Mouse (Mus musculus): ENCODE results near the gene Rgl2. TPM values are rescaled to one million over a fixed set of nuclear protein-coding genes. Genes with fewer than 3 reads are reported as not detected.

The Rgl2 gene
- polyA plus RNA-seq, 1 experiment from 2014 or later: 61.3 TPM

GRCm38 (mm10) chr17:33909077-33909868 lies 20.1 kb upstream of the Rgl2 start, which contains the start of gene Daxx:
Daxx (plus strand) TSS chr17:33909414.
- H3K27ac ChIP-seq: peak within 1 kb of the TSS; percentile 91
- peaks cover 38% of the 10 kb centered on the region for H3K36me3 ChIP-seq
- H3K27me3 ChIP-seq: no peaks in the 10 kb centered on the region
- peak within 1 kb of the TSS; percentile 81 for H3K9ac ChIP-seq (replicated peaks)
- H3K4me2 ChIP-seq: peak within 1 kb of the TSS; percentile 94
- peak within 1 kb of the TSS; percentile 75 for H3K4me3 ChIP-seq (replicated peaks)
- peaks cover 29% of the 10 kb centered on the region for H3K4me1 ChIP-seq (replicated peaks)
- ATAC-seq (ENCODE audit: insufficient number of reproducible peaks, insufficient read depth, low FRiP score, low TSS enrichment, low read depth): peak; percentile 96
- WGBS: under 1% methylated on average over 68 of the region's 68 CpGs
- H3K9me3 ChIP-seq: no peaks in the 10 kb centered on the region

GRCm38 (mm10) chr17:33909869-33910250 lies 19.5 kb upstream of the Rgl2 start:
- Histone ChIP-seq H3K9me3 (no peaks in the 10 kb centered on the region), H3K27me3 (no peaks in the 10 kb centered on the region), H3K4me3 (replicated peaks) (peak overlapping the region; percentile 75), H3K4me1 (replicated peaks) (peaks cover 33% of the 10 kb centered on the region), H3K36me3 (peaks cover 44% of the 10 kb centered on the region), H3K9ac (replicated peaks) (peak overlapping the region; percentile 81), H3K27ac (peak overlapping the region; percentile 91), H3K4me2 (peak overlapping the region; percentile 94)
- no peak for ATAC-seq (ENCODE audit: insufficient number of reproducible peaks, insufficient read depth, low FRiP score, low TSS enrichment, low read depth)
- WGBS: 1% methylated on average over 14 of the region's 14 CpGs

- Histone ChIP-seq H3K27ac (peak overlapping the region; percentile 91; the same call in 1 of the 2 replicates), H3K9ac (replicated peaks) (peak overlapping the region; percentile 81), H3K4me2 (peak overlapping the region; percentile 94), H3K9me3 (no peaks in the 10 kb centered on the region), H3K27me3 (no peaks in the 10 kb centered on the region), H3K36me3 (peaks cover 47% of the 10 kb centered on the region), H3K4me1 (replicated peaks) (peaks cover 39% of the 10 kb centered on the region), H3K4me3 (replicated peaks) (peak overlapping the region; percentile 75)
- ATAC-seq (ENCODE audit: insufficient number of reproducible peaks, insufficient read depth, low FRiP score, low TSS enrichment, low read depth): no peak
- 54% methylated on average over 11 of the region's 11 CpGs for WGBS
These were observed 18.8 kb upstream of the Rgl2 start for GRCm38 (mm10) chr17:33910346-33911051.

GRCm38 (mm10) chr17:33911052-33911812 lies 18.1 kb upstream of the Rgl2 start:
- H3K36me3 ChIP-seq: peaks cover 47% of the 10 kb centered on the region
- H3K4me1 ChIP-seq (replicated peaks): peaks cover 40% of the 10 kb centered on the region
- H3K4me3 ChIP-seq (replicated peaks): peak overlapping the region; percentile 6; the same call in 1 of the 2 replicates

GRCm38 (mm10) chr17:33911813-33912414 lies 17.4 kb upstream of the Rgl2 start:
- no peaks in the 10 kb centered on the region for H3K9me3 ChIP-seq
- H3K36me3 ChIP-seq: peaks cover 47% of the 10 kb centered on the region
- no peak overlapping the region for H3K27ac ChIP-seq
- H3K4me2 ChIP-seq: no peak overlapping the region
- WGBS: 93% methylated on average over 28 of the region's 28 CpGs
- no peak overlapping the region for H3K9ac ChIP-seq (replicated peaks)
- ATAC-seq (ENCODE audit: insufficient number of reproducible peaks, insufficient read depth, low FRiP score, low TSS enrichment, low read depth): no peak
- no peaks in the 10 kb centered on the region for H3K27me3 ChIP-seq
- peaks cover 46% of the 10 kb centered on the region for H3K4me1 ChIP-seq (replicated peaks)
- H3K4me3 ChIP-seq (replicated peaks): peak overlapping the region; percentile 6; the same call in 1 of the 2 replicates

More at GRCm38 (mm10) chr17:33911052-33911812, 18.1 kb upstream of the Rgl2 start:
- Histone ChIP-seq H3K27ac (no peak overlapping the region), H3K9ac (replicated peaks) (no peak overlapping the region), H3K27me3 (no peaks in the 10 kb centered on the region), H3K4me2 (no peak overlapping the region), H3K9me3 (no peaks in the 10 kb centered on the region)
- WGBS: 91% methylated on average over 31 of the region's 31 CpGs
- ATAC-seq (ENCODE audit: insufficient number of reproducible peaks, insufficient read depth, low FRiP score, low TSS enrichment, low read depth): no peak

GRCm38 (mm10) chr17:33913264-33913663 lies 16.1 kb upstream of the Rgl2 start:
- Histone ChIP-seq H3K27me3 (no peaks in the 10 kb centered on the region), H3K36me3 (peaks cover 61% of the 10 kb centered on the region), H3K4me3 (replicated peaks) (no peak overlapping the region), H3K9me3 (no peaks in the 10 kb centered on the region), H3K9ac (replicated peaks) (no peak overlapping the region), H3K4me2 (no peak overlapping the region), H3K4me1 (replicated peaks) (peaks cover 42% of the 10 kb centered on the region), H3K27ac (no peak overlapping the region)
- WGBS: 90% methylated on average over 10 of the region's 10 CpGs
- no peak for ATAC-seq (ENCODE audit: insufficient number of reproducible peaks, insufficient read depth, low FRiP score, low TSS enrichment, low read depth)

- no peak overlapping the region for H3K27ac ChIP-seq
- no peak overlapping the region for H3K4me2 ChIP-seq
- H3K27me3 ChIP-seq: no peaks in the 10 kb centered on the region
- no peak overlapping the region for H3K9ac ChIP-seq (replicated peaks)
- WGBS: 94% methylated on average over 8 of the region's 8 CpGs
- H3K4me1 ChIP-seq (replicated peaks): peaks cover 46% of the 10 kb centered on the region
- no peak overlapping the region for H3K4me3 ChIP-seq (replicated peaks)
- no peaks in the 10 kb centered on the region for H3K9me3 ChIP-seq
- ATAC-seq (ENCODE audit: insufficient number of reproducible peaks, insufficient read depth, low FRiP score, low TSS enrichment, low read depth): no peak
- H3K36me3 ChIP-seq: peaks cover 63% of the 10 kb centered on the region
These were observed 15.4 kb upstream of the Rgl2 start for GRCm38 (mm10) chr17:33913905-33914304.

GRCm38 (mm10) chr17:33914969-33915391 lies 14.4 kb upstream of the Rgl2 start:
- no peak for ATAC-seq (ENCODE audit: insufficient number of reproducible peaks, insufficient read depth, low FRiP score, low TSS enrichment, low read depth)
- Histone ChIP-seq H3K4me1 (replicated peaks) (peaks cover 55% of the 10 kb centered on the region), H3K36me3 (peaks cover 63% of the 10 kb centered on the region), H3K9me3 (no peaks in the 10 kb centered on the region), H3K4me2 (peak overlapping the region; percentile 98), H3K4me3 (replicated peaks) (peak overlapping the region; percentile 53), H3K27ac (no peak overlapping the region), H3K9ac (replicated peaks) (no peak overlapping the region; the same call in 1 of the 2 replicates), H3K27me3 (no peaks in the 10 kb centered on the region)
- WGBS: 78% methylated on average over 13 of the region's 13 CpGs

- Histone ChIP-seq H3K9ac (replicated peaks) (peak within 1 kb of the TSS; percentile 61), H3K4me1 (replicated peaks) (peaks cover 50% of the 10 kb centered on the region), H3K36me3 (peaks cover 59% of the 10 kb centered on the region), H3K4me3 (replicated peaks) (peak within 1 kb of the TSS; percentile 53), H3K27me3 (no peaks in the 10 kb centered on the region), H3K9me3 (no peaks in the 10 kb centered on the region), H3K4me2 (peak within 1 kb of the TSS; percentile 98), H3K27ac (peak within 1 kb of the TSS; percentile 86)
- WGBS: under 1% methylated on average over 34 of the region's 34 CpGs
- peak; percentile 90 for ATAC-seq (ENCODE audit: insufficient number of reproducible peaks, insufficient read depth, low FRiP score, low TSS enrichment, low read depth)
These were observed 13.6 kb upstream of the Rgl2 start, which contains the start of the genes Tapbp and Zbtb22 for GRCm38 (mm10) chr17:33915671-33916250. Tapbp (plus strand) TSS chr17:33915899. Zbtb22 (plus strand) TSS chr17:33915904.

- Histone ChIP-seq H3K4me2 (peak overlapping the region; percentile 98), H3K36me3 (peaks cover 54% of the 10 kb centered on the region), H3K4me3 (replicated peaks) (peak overlapping the region; percentile 53), H3K9me3 (no peaks in the 10 kb centered on the region), H3K27me3 (no peaks in the 10 kb centered on the region), H3K4me1 (replicated peaks) (peaks cover 46% of the 10 kb centered on the region), H3K27ac (peak overlapping the region; percentile 86), H3K9ac (replicated peaks) (peak overlapping the region; percentile 61)
- 1% methylated on average over 19 of the region's 20 CpGs for WGBS
- peak; percentile 4; the same call in 1 of the 2 replicates for ATAC-seq (ENCODE audit: insufficient number of reproducible peaks, insufficient read depth, low FRiP score, low TSS enrichment, low read depth)
These were observed 13.0 kb upstream of the Rgl2 start for GRCm38 (mm10) chr17:33916294-33916693.

Data from limb, embryonic 12.5 days (tissue).